Mouse (Mus musculus) gastrocnemius, postnatal 36 days (tissue): ENCODE measurements around the gene Arid4b. TPM values are rescaled to one million over a fixed set of nuclear protein-coding genes. Genes with fewer than 3 reads are reported as not detected.

Experiments used
- DNase-seq, 2 experiments: peaks; one replicate each; pipeline ENCODE4 v3.0.0; 2022
- intact Hi-C: fragments of 180-260 bp; cut with DNase I; formaldehyde crosslinking; loops from one replicate; pipeline ENCODE4 v1.15.1; 2025
- total RNA-seq, 2 experiments: library from RNA; stranded (reverse); gene quantifications; 2 replicates each; pipeline ENCODE4 v1.2.3; 2021

The Arid4b gene
- total RNA-seq, 2 experiments from 2014 or later: 10.9 to 11.6 TPM

GRCm38 (mm10) chr13:14177989-14178388 is 115.0 kb downstream of the Arid4b start:
- intact Hi-C loops: loop anchor here (10.0 kb wide), 1 partner anchor 173 kb away; no protein-coding TSS in a partner anchor

GRCm38 (mm10) chr13:14179669-14180068 is 116.6 kb downstream of the Arid4b start:
- DNase-seq: no peak
- intact Hi-C loops: loop anchor here (5.0 to 10.0 kb wide), 2 partner anchors 175 to 287 kb away; no protein-coding TSS in a partner anchor

More at GRCm38 (mm10) chr13:14177989-14178388, 115.0 kb downstream of the Arid4b start:
- DNase-seq: no peak

- intact Hi-C loops: no loop called here
- no peak for DNase-seq
Measured at GRCm38 (mm10) chr13:14245946-14246345, 182.9 kb downstream of the Arid4b start.

Other genes with a start within 250 kb of the Arid4b start
- gene B3galnt2, start 108.8 kb upstream of the Arid4b start, total RNA-seq: 10 to 100 TPM; 63.5 to 64.6 TPM
- gene Tbce, start 23.6 kb upstream of the Arid4b start, total RNA-seq: 10 to 100 TPM; 12.9 to 15.1 TPM
- gene Ggps1, start 256 bp downstream of the Arid4b start, total RNA-seq: 10 to 100 TPM; 10.4 to 11.9 TPM